Mouse (Mus musculus) MEL (cell line): Measurements from ENCODE around the gene Fmn2. TPM values are rescaled to one million over a fixed set of nuclear protein-coding genes. Genes with fewer than 3 reads are reported as not detected.

ENCODE experiments used
- DNase-seq: peaks from one replicate; pipeline ENCODE4 v3.0.0; 2011; ENCODE audit warnings: low read depth, low spot score
- H3K27ac ChIP-seq: 2 replicates; pipeline ENCODE4 v1.5.1; 2012; ENCODE audit warnings: low read depth, mild to moderate bottlenecking, control low read depth, low read length, moderate library complexity; ENCODE audit not compliant: control insufficient read depth
- H3K27me3 ChIP-seq, 2 experiments: fragments of 150-350 bp in 1 of 2; sonication (generic) in 1 of 2; 2 replicates each; pipeline ENCODE4 v1.6.1; 2012; ENCODE audit warnings: low read length in 2 of 2, mild to moderate bottlenecking in 2 of 2, improper control_type of control experiment in 1 of 2, moderate library complexity in 1 of 2; ENCODE audit not compliant: insufficient read depth in 2 of 2, control insufficient read depth in 1 of 2
- H3K36me3 ChIP-seq, 2 experiments: 2 replicates each; pipeline ENCODE4 v1.6.1; 2012 to 2014; ENCODE audit warnings: low read length in 2 of 2, improper control_type of control experiment in 1 of 2, inconsistent platforms in 1 of 2, mild to moderate bottlenecking in 1 of 2; ENCODE audit not compliant: insufficient read depth in 2 of 2, control insufficient read depth in 1 of 2
- H3K4me1 ChIP-seq, 2 experiments: fragments of 150-350 bp in 1 of 2; sonication (generic) in 1 of 2; 2 replicates each; pipeline ENCODE4 v1.6.1; 2012; ENCODE audit warnings: low read length in 2 of 2, improper control_type of control experiment in 1 of 2, mild to moderate bottlenecking in 1 of 2; ENCODE audit not compliant: insufficient read depth in 2 of 2, control insufficient read depth in 1 of 2
- H3K4me3 ChIP-seq, 2 experiments: fragments of 150-350 bp in 1 of 2; sonication (generic) in 1 of 2; 2 replicates each; pipeline ENCODE4 v1.5.1; 2012; ENCODE audit warnings: low read depth in 2 of 2, low read length in 2 of 2, mild to moderate bottlenecking in 2 of 2, moderate library complexity in 2 of 2, control low read depth in 1 of 2, improper control_type of control experiment in 1 of 2; ENCODE audit not compliant: control insufficient read depth in 1 of 2, insufficient read depth in 1 of 2
- H3K79me2 ChIP-seq: 2 replicates; pipeline ENCODE4 v1.6.1; 2012; ENCODE audit warnings: mild to moderate bottlenecking, low read length, moderate library complexity; ENCODE audit not compliant: control insufficient read depth, poor library complexity, insufficient read depth
- H3K9ac ChIP-seq: 2 replicates; pipeline ENCODE4 v1.6.1; 2012; ENCODE audit warnings: low read depth, mild to moderate bottlenecking, control low read depth, low read length, moderate library complexity; ENCODE audit not compliant: control insufficient read depth, poor library complexity, severe bottlenecking
- H3K9me3 ChIP-seq: fragments of 150-350 bp; sonication (generic); replicated peaks from 2 replicates; pipeline ENCODE4 v1.6.1; 2012; ENCODE audit warnings: mild to moderate bottlenecking, low read length, improper control_type of control experiment, moderate library complexity; ENCODE audit not compliant: insufficient read depth
- BHLHE40 ChIP-seq: IDR thresholded peaks from 2 replicates; pipeline ENCODE4 v1.6.1; 2012; ENCODE audit warnings: low read depth, mild to moderate bottlenecking, inconsistent platforms, low read length, improper control_type of control experiment, borderline replicate concordance
- CHD1 ChIP-seq: IDR thresholded peaks from 2 replicates; pipeline ENCODE4 v1.6.1; 2012; ENCODE audit warnings: low read depth, mild to moderate bottlenecking, inconsistent platforms, low read length, improper control_type of control experiment
- CTCF ChIP-seq, 3 experiments: IDR thresholded peaks in 2 of 3; conservative IDR thresholded peaks in 1 of 3; 2 replicates each; pipeline ENCODE4 v1.5.1; 2011 to 2012; ENCODE audit warnings: low read length in 3 of 3, low read depth in 2 of 3, mild to moderate bottlenecking in 2 of 3, improper control_type of control experiment in 1 of 3, inconsistent platforms in 1 of 3, mixed read lengths in 1 of 3, moderate library complexity in 1 of 3; ENCODE audit not compliant: control insufficient read depth in 1 of 3, insufficient read depth in 1 of 3, poor library complexity in 1 of 3, severe bottlenecking in 1 of 3
- EP300 ChIP-seq, 2 experiments: IDR thresholded peaks; 2 replicates each; pipeline ENCODE4 v1.6.1; 2011; ENCODE audit warnings: improper control_type of control experiment in 2 of 2, low read length in 2 of 2, low read depth in 1 of 2, mild to moderate bottlenecking in 1 of 2
- ETS1 ChIP-seq: IDR thresholded peaks from 2 replicates; pipeline ENCODE4 v1.6.1; 2012; ENCODE audit warnings: low read depth, mild to moderate bottlenecking, inconsistent platforms, low read length, improper control_type of control experiment, moderate library complexity
- GABPA ChIP-seq: IDR thresholded peaks from 2 replicates; pipeline ENCODE4 v1.6.1; 2012; ENCODE audit warnings: low read depth, mild to moderate bottlenecking, inconsistent platforms, low read length, improper control_type of control experiment, moderate library complexity
- GATA1 ChIP-seq: IDR thresholded peaks from 2 replicates; pipeline ENCODE4 v1.6.1; 2011; ENCODE audit warnings: low read depth, low read length, improper control_type of control experiment
- HCFC1 ChIP-seq: IDR thresholded peaks from 2 replicates; pipeline ENCODE4 v1.6.1; 2012; ENCODE audit warnings: low read depth, mild to moderate bottlenecking, inconsistent platforms, low read length, improper control_type of control experiment, moderate library complexity
- MEF2A ChIP-seq: IDR thresholded peaks from 2 replicates; pipeline ENCODE4 v1.6.1; 2014; ENCODE audit warnings: low read depth, mild to moderate bottlenecking, inconsistent platforms, low read length, improper control_type of control experiment; ENCODE audit not compliant: poor library complexity, insufficient replicate concordance, severe bottlenecking; ENCODE audit errors: extremely low read depth
- MXI1 ChIP-seq: IDR thresholded peaks from 2 replicates; pipeline ENCODE4 v1.6.1; 2011; ENCODE audit warnings: mild to moderate bottlenecking, low read depth, low read length, improper control_type of control experiment
- MYB ChIP-seq: IDR thresholded peaks from 2 replicates; pipeline ENCODE4 v1.6.1; 2011; ENCODE audit warnings: mild to moderate bottlenecking, low read depth, low read length, improper control_type of control experiment
- MYC ChIP-seq: IDR thresholded peaks from 2 replicates; pipeline ENCODE4 v1.6.1; 2011; ENCODE audit warnings: low read depth, mild to moderate bottlenecking, low read length, improper control_type of control experiment, moderate library complexity
- NELFE ChIP-seq: IDR thresholded peaks from 2 replicates; pipeline ENCODE4 v1.6.1; 2011; ENCODE audit warnings: low read depth, low read length, improper control_type of control experiment
- NRF1 ChIP-seq: IDR thresholded peaks from 2 replicates; pipeline ENCODE4 v1.6.1; 2014; ENCODE audit warnings: low read depth, mild to moderate bottlenecking, inconsistent platforms, low read length, improper control_type of control experiment, moderate library complexity; ENCODE audit not compliant: poor library complexity, insufficient read depth, severe bottlenecking
- POLR2A ChIP-seq, 2 experiments: IDR thresholded peaks; 2 replicates each; pipeline ENCODE4 v1.6.1; 2011 to 2012; ENCODE audit warnings: low read length in 2 of 2, mild to moderate bottlenecking in 2 of 2, control low read depth in 1 of 2, improper control_type of control experiment in 1 of 2, low read depth in 1 of 2, moderate library complexity in 1 of 2; ENCODE audit not compliant: control insufficient read depth in 1 of 2, insufficient read depth in 1 of 2, poor library complexity in 1 of 2
- POLR2AphosphoS2 ChIP-seq: IDR thresholded peaks from 2 replicates; pipeline ENCODE4 v1.6.1; 2011; ENCODE audit warnings: low read length, improper control_type of control experiment
- POLR2AphosphoS5 ChIP-seq: IDR thresholded peaks from 2 replicates; pipeline ENCODE4 v1.6.1; 2012; ENCODE audit warnings: low read depth, borderline replicate concordance, mild to moderate bottlenecking, inconsistent platforms, low read length, moderate library complexity, mixed read lengths
- SIN3A ChIP-seq: IDR thresholded peaks from 2 replicates; pipeline ENCODE4 v1.6.1; 2012; ENCODE audit warnings: low read length, improper control_type of control experiment, inconsistent platforms
- SMC3 ChIP-seq: IDR thresholded peaks from 2 replicates; pipeline ENCODE4 v1.6.1; 2011; ENCODE audit warnings: low read depth, low read length, improper control_type of control experiment
- TAL1 ChIP-seq: IDR thresholded peaks from 2 replicates; pipeline ENCODE4 v1.6.1; 2012; ENCODE audit warnings: mild to moderate bottlenecking, inconsistent platforms, low read length, moderate library complexity, mixed read lengths
- TBP ChIP-seq: IDR thresholded peaks from 2 replicates; pipeline ENCODE4 v1.8.0; 2011; ENCODE audit warnings: low read depth, low read length, improper control_type of control experiment
- TCF12 ChIP-seq: IDR thresholded peaks from 2 replicates; pipeline ENCODE4 v1.6.1; 2014; ENCODE audit warnings: low read depth, mild to moderate bottlenecking, inconsistent platforms, low read length, improper control_type of control experiment, moderate library complexity
- UBTF ChIP-seq: IDR thresholded peaks from 2 replicates; pipeline ENCODE4 v1.6.1; 2012; ENCODE audit warnings: low read depth, mild to moderate bottlenecking, inconsistent platforms, low read length, improper control_type of control experiment, moderate library complexity, borderline replicate concordance; ENCODE audit not compliant: insufficient read depth
- USF1 ChIP-seq: IDR thresholded peaks from 2 replicates; pipeline ENCODE4 v1.6.1; 2014; ENCODE audit warnings: low read depth, mild to moderate bottlenecking, inconsistent platforms, low read length, improper control_type of control experiment, moderate library complexity
- USF2 ChIP-seq, 2 experiments: IDR thresholded peaks; 2 replicates each; pipeline ENCODE4 v1.6.1; 2011 to 2012; ENCODE audit warnings: improper control_type of control experiment in 2 of 2, low read length in 2 of 2, borderline replicate concordance in 1 of 2, inconsistent platforms in 1 of 2, low read depth in 1 of 2, mild to moderate bottlenecking in 1 of 2; ENCODE audit not compliant: insufficient read depth in 1 of 2
- ZKSCAN1 ChIP-seq: IDR thresholded peaks from 2 replicates; pipeline ENCODE4 v1.6.1; 2012; ENCODE audit warnings: low read depth, mild to moderate bottlenecking, inconsistent platforms, low read length, improper control_type of control experiment, moderate library complexity
- ZNF384 ChIP-seq: IDR thresholded peaks from 2 replicates; pipeline ENCODE4 v1.6.1; 2012; ENCODE audit warnings: low read depth, mild to moderate bottlenecking, inconsistent platforms, low read length, improper control_type of control experiment
- polyA plus RNA-seq, 2 experiments: library from polyadenylated mRNA; stranded (reverse) in 1 of 2; unstranded in 1 of 2; fragments of >175 nt in 1 of 2; fragments of >200 nt in 1 of 2; gene quantifications; 2 replicates each; pipeline versions ENCODE4 v1.2.1 to v1.2.4; 2012; ENCODE audit warnings: low replicate concordance in 2 of 2, low read depth in 1 of 2; ENCODE audit not compliant: insufficient read length in 2 of 2, insufficient read depth in 1 of 2, missing spikeins in 1 of 2
- total RNA-seq: library from RNA; depleted of rRNA; stranded (reverse); fragments of 300-350 nt; gene quantifications from 2 replicates; pipeline ENCODE4 v1.2.3, GENCODE M21; 2012

Gene Fmn2
- total and polyA plus RNA-seq, 3 experiments, result not detected

DNA sequence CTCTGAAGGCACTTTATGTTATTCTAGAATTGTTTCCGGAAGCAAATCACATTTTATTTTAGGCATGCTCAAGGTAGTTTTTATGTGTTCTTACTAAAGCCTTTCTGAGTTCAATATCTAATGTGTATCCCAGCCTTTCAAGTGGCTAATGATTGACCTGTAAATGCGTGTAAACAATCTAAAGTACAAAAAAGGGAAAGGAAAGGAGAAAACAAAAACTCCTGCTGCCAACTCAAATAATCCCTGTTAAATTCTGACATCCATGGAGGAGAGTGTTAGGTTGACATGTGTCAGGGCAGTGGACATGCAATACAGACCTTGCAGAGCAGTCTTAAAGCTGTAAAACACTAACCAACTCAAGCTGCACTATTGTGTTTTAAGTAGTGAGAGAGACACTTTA, 241.0 kb downstream of the Fmn2 start:
- no peak for DNase-seq
- Histone ChIP-seq H3K4me1 (no peaks in the 10 kb centered on the region), H3K27ac (no peak overlapping the region), H3K9ac (no peak overlapping the region), H3K9me3 (no peaks in the 10 kb centered on the region), H3K36me3 (no peaks in the 10 kb centered on the region), H3K27me3 (no peaks in the 10 kb centered on the region), H3K4me3 (no peak overlapping the region), H3K79me2 (no peaks in the 10 kb centered on the region)
- TF ChIP-seq NRF1, result no peak
- no peak for TF ChIP-seq CTCF (IDR thresholded peaks at IDR 0.05 in 2 of 3, conservative IDR thresholded peaks at IDR 0.05 in 1 of 3; ENCODE audit: control insufficient read depth in 1 of 3, insufficient read depth in 1 of 3, low read depth in 2 of 3, low read length in 3 of 3, poor library complexity in 1 of 3, severe bottlenecking in 1 of 3)
- TF ChIP-seq EP300 (IDR thresholded peaks at IDR 0.05; ENCODE audit: low read depth in 1 of 2, low read length in 2 of 2), result no peak
- no peak for TF ChIP-seq NELFE
- no peak for TF ChIP-seq POLR2AphosphoS2
- TF ChIP-seq ZKSCAN1, result no peak
- no peak for TF ChIP-seq SMC3
- TF ChIP-seq SIN3A, result no peak
- TF ChIP-seq MEF2A, result no peak
- TF ChIP-seq BHLHE40, result no peak
- TF ChIP-seq POLR2A (IDR thresholded peaks at IDR 0.05; ENCODE audit: control insufficient read depth in 1 of 2, insufficient read depth in 1 of 2, low read depth in 1 of 2, low read length in 2 of 2, poor library complexity in 1 of 2), result no peak
- no peak for TF ChIP-seq HCFC1
- no peak for TF ChIP-seq UBTF
- TF ChIP-seq TAL1, result no peak
- no peak for TF ChIP-seq MYB
- no peak for TF ChIP-seq TCF12
- TF ChIP-seq ZNF384, result no peak

- H3K27me3 ChIP-seq, result no peaks in the 10 kb centered on the region
- H3K4me3 ChIP-seq, result no peak overlapping the region
- no peak overlapping the region for H3K9ac ChIP-seq
- TF ChIP-seq MYC, result no peak
- TF ChIP-seq GABPA, result no peak
- no peak for TF ChIP-seq ZNF384
- TF ChIP-seq TBP, result no peak
- no peak for TF ChIP-seq USF1
- TF ChIP-seq POLR2AphosphoS5, result no peak
- no peak for TF ChIP-seq USF2 (IDR thresholded peaks at IDR 0.05; ENCODE audit: borderline replicate concordance in 1 of 2, insufficient read depth in 1 of 2, low read depth in 1 of 2, low read length in 2 of 2)
- no peak for TF ChIP-seq POLR2AphosphoS2
- TF ChIP-seq ETS1, result no peak
- no peak for TF ChIP-seq NRF1
- no peak for TF ChIP-seq MXI1
- no peak for TF ChIP-seq CHD1
- no peak for TF ChIP-seq EP300 (IDR thresholded peaks at IDR 0.05; ENCODE audit: low read depth in 1 of 2, low read length in 2 of 2)
- TF ChIP-seq TAL1, result no peak
- TF ChIP-seq SIN3A, result no peak
- no peak for TF ChIP-seq GATA1
- no peak for TF ChIP-seq NELFE
- TF ChIP-seq HCFC1, result no peak
- no peak for TF ChIP-seq BHLHE40
- no peak for DNase-seq
- H3K79me2 ChIP-seq, result no peaks in the 10 kb centered on the region
- no peaks in the 10 kb centered on the region for H3K9me3 ChIP-seq
- H3K36me3 ChIP-seq, result no peaks in the 10 kb centered on the region
- H3K4me1 ChIP-seq, result no peaks in the 10 kb centered on the region
- no peak overlapping the region for H3K27ac ChIP-seq
These were observed 246.9 kb downstream of the Fmn2 start for GRCm38 (mm10) chr1:174748520-174748919.
